Mouse (Mus musculus) limb, embryonic 13.5 days (tissue): ENCODE measurements at regions not wholly inside any gene's neighbourhood (a gene's known extent, or its start where the extent isn't known, plus 50 kb on each side); places are given as distances from the start of the nearest gene placed in this dataset.

ENCODE experiments used
- ATAC-seq: fragments of 200-750 bp; cut with Nextera tagmentation; 2 replicates; pipeline ENCODE4 v1.8.0; 2017; ENCODE audit warnings: low read depth, moderate number of reproducible peaks, moderate TSS enrichment; ENCODE audit not compliant: low FRiP score
- H3K27ac ChIP-seq: fragments of 300-500 bp; sonication (generic); 2 replicates; pipeline ENCODE4 v1.5.1; 2015; ENCODE audit warnings: inconsistent platforms, mild to moderate bottlenecking, moderate library complexity
- H3K27me3 ChIP-seq: fragments of 300-500 bp; sonication (generic); 2 replicates; pipeline ENCODE4 v1.6.1; 2015; ENCODE audit warnings: mild to moderate bottlenecking, inconsistent platforms
- H3K36me3 ChIP-seq: fragments of 300-500 bp; sonication (generic); 2 replicates; pipeline ENCODE4 v1.6.1; 2015; ENCODE audit warnings: inconsistent platforms, mild to moderate bottlenecking, moderate library complexity
- H3K4me1 ChIP-seq: fragments of 300-500 bp; sonication (generic); 2 replicates; pipeline ENCODE4 v1.6.1; 2015; ENCODE audit warnings: inconsistent platforms
- H3K4me2 ChIP-seq: fragments of 300-500 bp; sonication (generic); replicated peaks from 2 replicates; pipeline ENCODE4 v1.6.1; 2015; ENCODE audit warnings: inconsistent platforms, mild to moderate bottlenecking, moderate library complexity
- H3K4me3 ChIP-seq: fragments of 300-500 bp; sonication (generic); 2 replicates; pipeline ENCODE4 v1.5.1; 2015; ENCODE audit warnings: moderate library complexity, mild to moderate bottlenecking, inconsistent platforms
- H3K9ac ChIP-seq: fragments of 300-500 bp; sonication (generic); 2 replicates; pipeline ENCODE4 v1.6.1; 2015; ENCODE audit warnings: mild to moderate bottlenecking, inconsistent platforms
- H3K9me3 ChIP-seq: fragments of 300-500 bp; sonication (generic); 2 replicates; pipeline ENCODE4 v1.6.1; 2016; ENCODE audit warnings: inconsistent platforms
- WGBS: fragments of 180-500 bp; shearing (Covaris S2); methylation state at CpG from one replicate; pipeline ENCODE4 v1.1.7; 2015; 5-methylcytosine and 5-hydroxymethylcytosine counted together

- 84% methylated on average over 7 of the region's 7 CpGs for WGBS
- H3K27me3 ChIP-seq = no peaks in the 10 kb centered on the region
- H3K4me1 ChIP-seq = peaks cover 3% of the 10 kb centered on the region; the same call in 1 of the 2 replicates
- no peak overlapping the region for H3K4me3 ChIP-seq
- no peaks in the 10 kb centered on the region for H3K36me3 ChIP-seq
- no peak for ATAC-seq
- no peak overlapping the region for H3K27ac ChIP-seq
- no peak overlapping the region for H3K9ac ChIP-seq
- H3K4me2 ChIP-seq = no peak overlapping the region
- H3K9me3 ChIP-seq = 0 out of 2 replicates have a peak, but pooled peaks cover 3% of the 10 kb centered on the region
These were observed 227.8 kb upstream of the Podxl start for GRCm38 (mm10) chr6:31791547-31791946.

- H3K4me3 ChIP-seq = no peak overlapping the region
- WGBS = 68% methylated on average over 2 of the region's 2 CpGs
- no peak overlapping the region for H3K4me2 ChIP-seq
- 0 out of 2 replicates have a peak, but pooled peaks cover 3% of the 10 kb centered on the region for H3K9me3 ChIP-seq
- no peaks in the 10 kb centered on the region for H3K36me3 ChIP-seq
- peaks cover 4% of the 10 kb centered on the region; the same call in 1 of the 2 replicates for H3K4me1 ChIP-seq
- no peaks in the 10 kb centered on the region for H3K27me3 ChIP-seq
- ATAC-seq = no peak
- no peak overlapping the region for H3K27ac ChIP-seq
- no peak overlapping the region for H3K9ac ChIP-seq
These were observed 227.1 kb upstream of the Podxl start for GRCm38 (mm10) chr6:31790906-31791305.

GRCm38 (mm10) chr6:31776841-31777240, 213.1 kb upstream of the Podxl start:
- H3K9me3 ChIP-seq = peaks cover 4% of the 10 kb centered on the region; the same call in 1 of the 2 replicates
- no peak overlapping the region for H3K27ac ChIP-seq
- no peaks in the 10 kb centered on the region for H3K36me3 ChIP-seq
- no peak overlapping the region for H3K4me3 ChIP-seq
- no peak overlapping the region for H3K4me2 ChIP-seq
- no peak for ATAC-seq
- H3K4me1 ChIP-seq = no peaks in the 10 kb centered on the region
- H3K9ac ChIP-seq = no peak overlapping the region
- no peaks in the 10 kb centered on the region for H3K27me3 ChIP-seq
- 68% methylated on average over 3 of the region's 3 CpGs for WGBS

- Histone ChIP-seq H3K9me3 (peaks cover 4% of the 10 kb centered on the region; the same call in 1 of the 2 replicates), H3K4me3 (no peak overlapping the region), H3K27ac (no peak overlapping the region), H3K4me1 (no peaks in the 10 kb centered on the region), H3K27me3 (no peaks in the 10 kb centered on the region), H3K36me3 (no peaks in the 10 kb centered on the region), H3K4me2 (no peak overlapping the region), H3K9ac (no peak overlapping the region)
- ATAC-seq = no peak
- 94% methylated on average over 2 of the region's 2 CpGs for WGBS
These were observed 208.1 kb upstream of the Podxl start for GRCm38 (mm10) chr6:31771916-31772315.

- WGBS = 73% methylated on average over 1 of the region's 1 CpGs
These were observed 181.8 kb upstream of the Podxl start for GRCm38 (mm10) chr6:31745589-31745988.

GRCm38 (mm10) chr6:31731391-31731790, 167.6 kb upstream of the Podxl start:
- 70% methylated on average over 4 of the region's 4 CpGs for WGBS
- H3K9me3 ChIP-seq = no peaks in the 10 kb centered on the region
- no peak overlapping the region for H3K4me3 ChIP-seq
- H3K27me3 ChIP-seq = no peaks in the 10 kb centered on the region; the same call in 1 of the 2 replicates
- no peak overlapping the region for H3K27ac ChIP-seq
- no peaks in the 10 kb centered on the region for H3K36me3 ChIP-seq
- no peak overlapping the region for H3K4me2 ChIP-seq
- ATAC-seq = no peak
- no peak overlapping the region for H3K9ac ChIP-seq
- no peaks in the 10 kb centered on the region for H3K4me1 ChIP-seq

More at GRCm38 (mm10) chr6:31745589-31745988, 181.8 kb upstream of the Podxl start:
- Histone ChIP-seq H3K9ac (no peak overlapping the region), H3K4me3 (no peak overlapping the region), H3K9me3 (no peaks in the 10 kb centered on the region), H3K27ac (no peak overlapping the region), H3K4me1 (no peaks in the 10 kb centered on the region), H3K27me3 (0 out of 2 replicates have a peak, but pooled peaks cover 5% of the 10 kb centered on the region), H3K36me3 (no peaks in the 10 kb centered on the region), H3K4me2 (no peak overlapping the region)
- no peak for ATAC-seq

- H3K4me1 ChIP-seq = no peaks in the 10 kb centered on the region
- H3K9ac ChIP-seq = no peak overlapping the region
- 60% methylated on average over 9 of the region's 9 CpGs for WGBS
- ATAC-seq = no peak
- no peak overlapping the region for H3K4me2 ChIP-seq
- no peak overlapping the region for H3K4me3 ChIP-seq
- H3K9me3 ChIP-seq = no peaks in the 10 kb centered on the region
- H3K27me3 ChIP-seq = no peaks in the 10 kb centered on the region
- H3K36me3 ChIP-seq = no peaks in the 10 kb centered on the region
- no peak overlapping the region for H3K27ac ChIP-seq
These were observed 155.8 kb upstream of the Podxl start for GRCm38 (mm10) chr6:31719614-31720013.

GRCm38 (mm10) chr6:31718843-31719242, 155.1 kb upstream of the Podxl start:
- no peak for ATAC-seq
- Histone ChIP-seq H3K27ac (no peak overlapping the region), H3K4me3 (no peak overlapping the region), H3K9ac (no peak overlapping the region), H3K36me3 (no peaks in the 10 kb centered on the region), H3K9me3 (no peaks in the 10 kb centered on the region), H3K4me1 (no peaks in the 10 kb centered on the region), H3K27me3 (no peaks in the 10 kb centered on the region), H3K4me2 (no peak overlapping the region)
- 66% methylated on average over 4 of the region's 4 CpGs for WGBS

GRCm38 (mm10) chr6:31717531-31717930, 153.8 kb upstream of the Podxl start:
- Histone ChIP-seq H3K9ac (no peak overlapping the region), H3K4me3 (no peak overlapping the region), H3K27me3 (no peaks in the 10 kb centered on the region), H3K27ac (no peak overlapping the region), H3K4me2 (no peak overlapping the region), H3K9me3 (no peaks in the 10 kb centered on the region), H3K4me1 (no peaks in the 10 kb centered on the region), H3K36me3 (no peaks in the 10 kb centered on the region)
- ATAC-seq = 0 out of 2 replicates have a peak, but pooled peaks have one; percentile 28
- WGBS = 24% methylated on average over 12 of the region's 12 CpGs

GRCm38 (mm10) chr6:31707256-31707655, 143.5 kb upstream of the Podxl start:
- no peaks in the 10 kb centered on the region for H3K4me1 ChIP-seq
- H3K27ac ChIP-seq = no peak overlapping the region
- WGBS = 73% methylated on average over 3 of the region's 3 CpGs
- no peaks in the 10 kb centered on the region for H3K9me3 ChIP-seq
- ATAC-seq = no peak
- no peaks in the 10 kb centered on the region for H3K36me3 ChIP-seq
- H3K9ac ChIP-seq = no peak overlapping the region
- H3K27me3 ChIP-seq = peaks cover 2% of the 10 kb centered on the region; the same call in 1 of the 2 replicates
- H3K4me3 ChIP-seq = no peak overlapping the region
- H3K4me2 ChIP-seq = no peak overlapping the region

GRCm38 (mm10) chr6:31704191-31704590, 140.4 kb upstream of the Podxl start:
- Histone ChIP-seq H3K36me3 (no peaks in the 10 kb centered on the region), H3K9ac (no peak overlapping the region), H3K4me1 (no peaks in the 10 kb centered on the region), H3K4me3 (no peak overlapping the region), H3K9me3 (no peaks in the 10 kb centered on the region), H3K27ac (no peak overlapping the region), H3K4me2 (no peak overlapping the region), H3K27me3 (peaks cover 2% of the 10 kb centered on the region)
- 77% methylated on average over 6 of the region's 6 CpGs for WGBS
- no peak for ATAC-seq

- Histone ChIP-seq H3K36me3 (no peaks in the 10 kb centered on the region), H3K27me3 (peaks cover 2% of the 10 kb centered on the region), H3K4me1 (no peaks in the 10 kb centered on the region), H3K27ac (no peak overlapping the region), H3K9me3 (no peaks in the 10 kb centered on the region), H3K4me3 (no peak overlapping the region), H3K4me2 (no peak overlapping the region), H3K9ac (no peak overlapping the region)
- no peak for ATAC-seq
- WGBS = 23% methylated on average over 7 of the region's 7 CpGs
These were observed 139.2 kb upstream of the Podxl start for GRCm38 (mm10) chr6:31702931-31703330.

GRCm38 (mm10) chr6:31695885-31696284, 132.1 kb upstream of the Podxl start:
- WGBS = 67% methylated on average over 3 of the region's 3 CpGs
- H3K4me1 ChIP-seq = no peaks in the 10 kb centered on the region
- no peak overlapping the region for H3K4me3 ChIP-seq
- H3K4me2 ChIP-seq = no peak overlapping the region
- no peak overlapping the region for H3K27ac ChIP-seq
- no peak for ATAC-seq
- no peaks in the 10 kb centered on the region for H3K9me3 ChIP-seq
- H3K27me3 ChIP-seq = no peaks in the 10 kb centered on the region; the same call in 1 of the 2 replicates
- H3K9ac ChIP-seq = no peak overlapping the region
- no peaks in the 10 kb centered on the region for H3K36me3 ChIP-seq
